Mouse (Mus musculus) midbrain, embryonic 16.5 days (tissue): ENCODE data around the gene Trib3. TPM values are rescaled to one million over a fixed set of nuclear protein-coding genes. Genes with fewer than 3 reads are reported as not detected.
A peak's percentile ranks its signal among the peaks of the same experiment; 100 is the strongest.

Experiments used
- ATAC-seq: fragments of 200-750 bp; cut with Nextera tagmentation; 2 replicates; pipeline ENCODE4 v1.8.0; 2017; ENCODE audit warnings: moderate TSS enrichment
- H3K27ac ChIP-seq: fragments of 300-500 bp; sonication (generic); 2 replicates; pipeline ENCODE4 v1.5.1; 2014; ENCODE audit warnings: mild to moderate bottlenecking, low read length, mixed read lengths
- H3K27me3 ChIP-seq: fragments of 300-500 bp; sonication (generic); 2 replicates; pipeline ENCODE4 v1.6.1; 2014; ENCODE audit warnings: low read depth, low read length, mixed read lengths; ENCODE audit not compliant: control insufficient read depth, insufficient read depth
- H3K36me3 ChIP-seq: fragments of 300-500 bp; sonication (generic); 2 replicates; pipeline ENCODE4 v1.6.1; 2014; ENCODE audit warnings: mild to moderate bottlenecking, low read length, moderate library complexity, mixed read lengths; ENCODE audit not compliant: control insufficient read depth, insufficient read depth
- H3K4me1 ChIP-seq: fragments of 300-500 bp; sonication (generic); 2 replicates; pipeline ENCODE4 v1.6.1; 2014; ENCODE audit warnings: mild to moderate bottlenecking, low read length, mixed read lengths; ENCODE audit not compliant: control insufficient read depth, insufficient read depth
- H3K4me2 ChIP-seq: fragments of 300-500 bp; sonication (generic); 2 replicates; pipeline ENCODE4 v1.6.1; 2014; ENCODE audit warnings: mild to moderate bottlenecking, low read length, mixed read lengths
- H3K4me3 ChIP-seq: fragments of 300-500 bp; sonication (generic); 2 replicates; pipeline ENCODE4 v1.5.1; 2014; ENCODE audit warnings: low read depth, mild to moderate bottlenecking, low read length, moderate library complexity, mixed read lengths
- H3K9ac ChIP-seq: fragments of 300-500 bp; sonication (generic); 2 replicates; pipeline ENCODE4 v1.6.1; 2014; ENCODE audit warnings: low read depth, low read length, mixed read lengths
- H3K9me3 ChIP-seq: fragments of 300-500 bp; sonication (generic); replicated peaks from 2 replicates; pipeline ENCODE4 v1.6.1; 2014; ENCODE audit warnings: mild to moderate bottlenecking, low read length, mixed read lengths; ENCODE audit not compliant: control insufficient read depth, poor library complexity, severe bottlenecking
- WGBS: fragments of 180-500 bp; shearing (Covaris S2); extraction: QIAGEN DNeasy Blood & Tissue Kit; methylation state at CpG from one replicate; pipeline ENCODE4 v1.1.7; 2014; 5-methylcytosine and 5-hydroxymethylcytosine counted together
- polyA plus RNA-seq: library from polyadenylated mRNA; unstranded; fragments of >200 nt; fragmentation: Nextera tagmentation; extraction: Ambion mirVana; gene quantifications from 2 replicates; pipeline ENCODE4 v1.2.1, GENCODE M21; 2015

Trib3 gene
- 1.9 and 2.4 TPM in 2 replicates for polyA plus RNA-seq

- H3K27ac ChIP-seq = peak within 1 kb of the TSS; percentile 51
- WGBS = under 1% methylated on average over 47 of the region's 52 CpGs
- H3K4me3 ChIP-seq = peak within 1 kb of the TSS; percentile 52
These were observed at the start of gene Trib3 for GRCm38 (mm10) chr2:152343329-152344213. Trib3 (minus strand) TSS chr2:152344032.

GRCm38 (mm10) chr2:152393225-152394017, 49.6 kb upstream of the Trib3 start:
- Histone ChIP-seq H3K27ac (no peak overlapping the region), H3K9me3 (no peaks in the 10 kb centered on the region), H3K27me3 (no peaks in the 10 kb centered on the region), H3K4me1 (peaks cover 24% of the 10 kb centered on the region), H3K4me2 (peak overlapping the region; percentile 76), H3K9ac (peak overlapping the region; percentile 91; the same call in 1 of the 2 replicates), H3K36me3 (no peaks in the 10 kb centered on the region), H3K4me3 (peak overlapping the region; percentile 6; the same call in 1 of the 2 replicates)
- 49% methylated on average over 9 of the region's 9 CpGs for WGBS
- ATAC-seq = no peak

More at GRCm38 (mm10) chr2:152343329-152344213, at the start of gene Trib3:
- H3K27me3 ChIP-seq = no peaks in the 10 kb centered on the region
- no peaks in the 10 kb centered on the region for H3K4me1 ChIP-seq
- no peaks in the 10 kb centered on the region for H3K36me3 ChIP-seq
- H3K9ac ChIP-seq = peak within 1 kb of the TSS; percentile 65
- ATAC-seq = peak; percentile 85
- peak within 1 kb of the TSS; percentile 70 for H3K4me2 ChIP-seq
- H3K9me3 ChIP-seq = no peaks in the 10 kb centered on the region

GRCm38 (mm10) chr2:152392786-152393185, 49.0 kb upstream of the Trib3 start:
- Histone ChIP-seq H3K27ac (0 out of 2 replicates have a peak overlapping the region, but pooled peaks have one; percentile 32), H3K27me3 (no peaks in the 10 kb centered on the region), H3K9ac (no peak overlapping the region), H3K9me3 (no peaks in the 10 kb centered on the region), H3K4me3 (no peak overlapping the region), H3K36me3 (no peaks in the 10 kb centered on the region), H3K4me2 (no peak overlapping the region), H3K4me1 (peaks cover 24% of the 10 kb centered on the region)
- WGBS = 10% methylated on average over 3 of the region's 3 CpGs
- no peak for ATAC-seq

- H3K9me3 ChIP-seq = no peaks in the 10 kb centered on the region
- H3K27me3 ChIP-seq = no peaks in the 10 kb centered on the region
- H3K9ac ChIP-seq = no peak overlapping the region
- H3K4me3 ChIP-seq = no peak overlapping the region
- WGBS = 87% methylated on average over 4 of the region's 4 CpGs
- H3K4me2 ChIP-seq = no peak overlapping the region
- no peak overlapping the region for H3K27ac ChIP-seq
- H3K36me3 ChIP-seq = no peaks in the 10 kb centered on the region
- ATAC-seq = no peak
- no peaks in the 10 kb centered on the region for H3K4me1 ChIP-seq
These were observed 40.4 kb upstream of the Trib3 start for GRCm38 (mm10) chr2:152384191-152384590.

GRCm38 (mm10) chr2:152376345-152376741, 32.5 kb upstream of the Trib3 start, which contains the start of gene Nrsn2:
Nrsn2 (minus strand) TSS chr2:152376638.
- Histone ChIP-seq H3K9me3 (no peaks in the 10 kb centered on the region), H3K4me1 (peaks cover 16% of the 10 kb centered on the region), H3K36me3 (no peaks in the 10 kb centered on the region), H3K4me2 (peak within 1 kb of the TSS; percentile 72), H3K27ac (peak within 1 kb of the TSS; percentile 87), H3K27me3 (no peaks in the 10 kb centered on the region), H3K9ac (peak within 1 kb of the TSS; percentile 73), H3K4me3 (peak within 1 kb of the TSS; percentile 48)
- peak; percentile 90 for ATAC-seq
- 0% methylated on average over 12 of the region's 16 CpGs for WGBS

GRCm38 (mm10) chr2:152375652-152376344, 32.0 kb upstream of the Trib3 start:
- peak overlapping the region; percentile 72 for H3K4me2 ChIP-seq
- peak overlapping the region; percentile 73 for H3K9ac ChIP-seq
- peak overlapping the region; percentile 48 for H3K4me3 ChIP-seq
- no peaks in the 10 kb centered on the region; the same call in 1 of the 2 replicates for H3K36me3 ChIP-seq
- H3K4me1 ChIP-seq = peaks cover 16% of the 10 kb centered on the region
- peak; percentile 90 for ATAC-seq
- H3K27me3 ChIP-seq = no peaks in the 10 kb centered on the region
- H3K27ac ChIP-seq = peak overlapping the region; percentile 87
- no peaks in the 10 kb centered on the region for H3K9me3 ChIP-seq
- 2% methylated on average over 20 of the region's 21 CpGs for WGBS

- no peaks in the 10 kb centered on the region; the same call in 1 of the 2 replicates for H3K36me3 ChIP-seq
- WGBS = 80% methylated on average over 9 of the region's 9 CpGs
- no peaks in the 10 kb centered on the region for H3K9me3 ChIP-seq
- H3K4me3 ChIP-seq = no peak overlapping the region
- H3K9ac ChIP-seq = no peak overlapping the region
- peaks cover 16% of the 10 kb centered on the region for H3K4me1 ChIP-seq
- H3K27me3 ChIP-seq = no peaks in the 10 kb centered on the region
- ATAC-seq = no peak
- H3K27ac ChIP-seq = no peak overlapping the region
- no peak overlapping the region for H3K4me2 ChIP-seq
These were observed 29.7 kb upstream of the Trib3 start for GRCm38 (mm10) chr2:152373547-152373946.

- no peak for ATAC-seq
- Histone ChIP-seq H3K4me2 (no peak overlapping the region), H3K27me3 (no peaks in the 10 kb centered on the region), H3K4me1 (peaks cover 16% of the 10 kb centered on the region), H3K9me3 (no peaks in the 10 kb centered on the region), H3K9ac (no peak overlapping the region), H3K27ac (no peak overlapping the region), H3K36me3 (no peaks in the 10 kb centered on the region; the same call in 1 of the 2 replicates), H3K4me3 (no peak overlapping the region)
- WGBS = 73% methylated on average over 4 of the region's 4 CpGs
These were observed 28.8 kb upstream of the Trib3 start for GRCm38 (mm10) chr2:152372661-152373060.
